Mouse (Mus musculus): ENCODE results near the gene Tgm3. TPM values are rescaled to one million over a fixed set of nuclear protein-coding genes. Genes with fewer than 3 reads are reported as not detected.

Gene Tgm3
- polyA plus RNA-seq, 1 experiment from 2014 or later: not detected

DNA sequence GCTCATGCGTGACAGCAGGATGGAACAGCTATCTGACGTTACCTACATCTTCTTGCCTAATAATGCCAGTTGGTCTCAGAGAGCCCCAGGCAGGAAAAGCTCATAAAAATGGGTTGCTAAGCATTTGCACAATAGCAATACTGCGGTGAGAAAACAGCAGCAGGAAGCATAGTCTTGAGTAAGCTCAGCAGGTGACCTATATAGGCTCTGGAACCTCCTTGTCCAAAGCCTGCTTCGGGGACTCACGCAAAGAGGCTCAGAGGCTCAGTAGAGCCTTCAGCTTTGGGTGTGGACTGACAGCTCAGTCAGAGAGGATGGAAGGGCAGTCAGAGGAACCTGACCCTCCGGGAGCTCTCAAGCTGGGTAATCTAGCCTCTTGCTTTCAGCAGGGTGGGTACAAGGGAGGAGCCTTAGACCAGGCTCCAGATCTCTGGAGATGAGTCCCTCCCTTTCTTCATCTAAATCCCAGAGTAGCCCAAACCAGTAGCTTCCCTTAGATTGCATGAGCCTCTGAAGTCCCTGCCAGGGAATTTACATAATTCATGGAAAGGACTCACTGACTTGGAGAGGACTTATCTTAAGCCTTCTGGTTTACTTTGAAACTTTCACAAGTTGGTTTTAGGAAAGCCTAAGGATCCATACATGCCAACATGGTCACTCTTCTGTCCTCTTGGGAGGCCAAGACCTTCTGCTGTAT lies 28.2 kb downstream of the Tgm3 start:
- Histone ChIP-seq H3K36me3 (ENCODE audit: control insufficient read depth, insufficient read depth, low read length) (no peaks in the 10 kb centered on the region), H3K9ac (ENCODE audit: low read depth, low read length) (no peak overlapping the region), H3K4me1 (ENCODE audit: control insufficient read depth, insufficient read depth, low read length) (no peaks in the 10 kb centered on the region), H3K4me3 (ENCODE audit: low read depth, low read length) (no peak overlapping the region), H3K4me2 (no peak overlapping the region), H3K9me3 (replicated peaks; ENCODE audit: control insufficient read depth, low read length) (no peaks in the 10 kb centered on the region), H3K27me3 (ENCODE audit: control insufficient read depth, insufficient read depth, low read length) (no peaks in the 10 kb centered on the region), H3K27ac (ENCODE audit: low read depth, low read length) (no peak overlapping the region)
- ATAC-seq (replicated peaks; ENCODE audit: insufficient number of reproducible peaks, low FRiP score, low TSS enrichment): no peak
- WGBS (ENCODE audit: insufficient replicate concordance): 76% methylated on average over 6 of the region's 6 CpGs

DNA sequence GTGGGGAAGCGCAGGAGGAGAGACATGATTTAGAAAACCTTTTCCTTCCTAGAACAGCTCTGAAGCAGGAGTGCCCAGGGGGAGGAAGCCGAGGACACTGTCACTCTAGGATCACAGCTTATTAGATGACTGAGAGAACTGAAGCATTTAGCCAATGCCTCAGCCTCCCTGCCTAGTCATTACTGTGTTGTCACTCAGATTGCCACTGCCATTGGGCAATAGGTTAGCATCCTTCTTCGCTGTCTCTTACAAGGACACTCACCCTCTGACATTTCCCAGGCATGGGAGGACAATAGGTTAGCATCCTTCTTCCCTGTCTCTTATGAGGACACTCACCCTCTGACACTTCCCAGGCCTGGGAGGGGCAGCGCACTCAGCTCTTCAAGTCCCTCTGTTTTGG lies 31.7 kb downstream of the Tgm3 start:
- H3K27ac ChIP-seq (ENCODE audit: low read depth, low read length): no peak overlapping the region
- no peak overlapping the region for H3K4me2 ChIP-seq
- H3K9me3 ChIP-seq (replicated peaks; ENCODE audit: control insufficient read depth, low read length): no peaks in the 10 kb centered on the region
- 0 out of 2 replicates have a peak, but pooled peaks cover 2% of the 10 kb centered on the region for H3K4me1 ChIP-seq (ENCODE audit: control insufficient read depth, insufficient read depth, low read length)
- no peak overlapping the region for H3K9ac ChIP-seq (ENCODE audit: low read depth, low read length)
- H3K27me3 ChIP-seq (ENCODE audit: control insufficient read depth, insufficient read depth, low read length): no peaks in the 10 kb centered on the region
- 76% methylated on average over 4 of the region's 4 CpGs for WGBS (ENCODE audit: insufficient replicate concordance)
- ATAC-seq (replicated peaks; ENCODE audit: insufficient number of reproducible peaks, low FRiP score, low TSS enrichment): no peak
- H3K4me3 ChIP-seq (ENCODE audit: low read depth, low read length): no peak overlapping the region
- H3K36me3 ChIP-seq (ENCODE audit: control insufficient read depth, insufficient read depth, low read length): no peaks in the 10 kb centered on the region

DNA sequence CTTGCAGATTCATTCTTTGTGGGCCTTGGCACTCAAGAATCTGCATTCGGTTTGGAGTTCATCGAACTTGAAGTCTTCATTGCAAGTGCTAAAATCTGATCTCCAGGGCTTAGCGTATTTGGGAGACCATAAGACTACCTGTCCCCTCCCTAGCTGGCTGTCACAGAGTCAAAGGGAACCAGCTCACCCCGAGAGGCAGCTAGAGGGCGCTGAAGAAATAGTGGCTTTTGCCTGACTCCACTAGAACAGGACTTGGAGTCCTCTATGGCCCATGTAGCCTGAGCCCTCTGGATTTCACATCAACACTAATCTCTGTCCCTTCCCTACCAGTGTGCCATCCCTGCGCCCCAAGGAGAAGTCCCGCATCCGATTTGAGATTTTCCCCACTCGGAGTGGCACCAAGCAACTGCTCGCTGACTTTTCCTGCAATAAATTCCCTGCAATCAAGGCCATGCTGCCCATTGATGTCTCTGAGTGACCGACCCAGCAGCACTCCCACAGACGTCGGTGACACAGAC lies 35.8 kb downstream of the Tgm3 start:
- Histone ChIP-seq H3K9ac (ENCODE audit: low read depth, low read length) (no peak overlapping the region), H3K9me3 (replicated peaks; ENCODE audit: control insufficient read depth, low read length) (no peaks in the 10 kb centered on the region), H3K4me2 (no peak overlapping the region), H3K4me3 (ENCODE audit: low read depth, low read length) (no peak overlapping the region), H3K4me1 (ENCODE audit: control insufficient read depth, insufficient read depth, low read length) (0 out of 2 replicates have a peak, but pooled peaks cover 2% of the 10 kb centered on the region), H3K27me3 (ENCODE audit: control insufficient read depth, insufficient read depth, low read length) (no peaks in the 10 kb centered on the region), H3K27ac (ENCODE audit: low read depth, low read length) (no peak overlapping the region), H3K36me3 (ENCODE audit: control insufficient read depth, insufficient read depth, low read length) (no peaks in the 10 kb centered on the region)
- ATAC-seq (replicated peaks; ENCODE audit: insufficient number of reproducible peaks, low FRiP score, low TSS enrichment): no peak
- WGBS (ENCODE audit: insufficient replicate concordance): 68% methylated on average over 13 of the region's 13 CpGs

DNA sequence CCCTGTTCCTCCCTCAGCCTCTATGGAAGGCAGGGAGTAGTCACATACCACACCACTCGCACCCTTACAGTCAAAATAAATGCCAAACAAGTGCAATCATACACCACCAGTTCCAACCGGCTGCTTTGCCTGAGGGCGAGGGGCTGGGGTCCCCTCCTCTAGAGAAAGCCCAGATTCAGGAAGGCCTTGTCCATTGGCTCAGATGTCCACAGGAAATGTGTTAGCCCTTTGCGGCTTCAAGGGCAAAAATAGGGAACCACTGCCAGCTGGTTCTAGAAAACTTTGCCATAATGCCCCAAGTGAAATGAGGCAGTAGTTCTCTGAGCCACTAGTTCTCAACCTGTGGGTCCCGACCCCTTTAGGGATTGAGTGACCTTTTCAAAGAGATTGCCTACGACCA lies 36.6 kb downstream of the Tgm3 start:
- Histone ChIP-seq H3K4me2 (no peak overlapping the region), H3K4me1 (ENCODE audit: control insufficient read depth, insufficient read depth, low read length) (0 out of 2 replicates have a peak, but pooled peaks cover 2% of the 10 kb centered on the region), H3K9ac (ENCODE audit: low read depth, low read length) (no peak overlapping the region), H3K27ac (ENCODE audit: low read depth, low read length) (no peak overlapping the region), H3K36me3 (ENCODE audit: control insufficient read depth, insufficient read depth, low read length) (no peaks in the 10 kb centered on the region), H3K9me3 (replicated peaks; ENCODE audit: control insufficient read depth, low read length) (no peaks in the 10 kb centered on the region), H3K4me3 (ENCODE audit: low read depth, low read length) (no peak overlapping the region), H3K27me3 (ENCODE audit: control insufficient read depth, insufficient read depth, low read length) (no peaks in the 10 kb centered on the region)
- WGBS (ENCODE audit: insufficient replicate concordance): 74% methylated on average over 6 of the region's 6 CpGs
- ATAC-seq (replicated peaks; ENCODE audit: insufficient number of reproducible peaks, low FRiP score, low TSS enrichment): no peak

DNA sequence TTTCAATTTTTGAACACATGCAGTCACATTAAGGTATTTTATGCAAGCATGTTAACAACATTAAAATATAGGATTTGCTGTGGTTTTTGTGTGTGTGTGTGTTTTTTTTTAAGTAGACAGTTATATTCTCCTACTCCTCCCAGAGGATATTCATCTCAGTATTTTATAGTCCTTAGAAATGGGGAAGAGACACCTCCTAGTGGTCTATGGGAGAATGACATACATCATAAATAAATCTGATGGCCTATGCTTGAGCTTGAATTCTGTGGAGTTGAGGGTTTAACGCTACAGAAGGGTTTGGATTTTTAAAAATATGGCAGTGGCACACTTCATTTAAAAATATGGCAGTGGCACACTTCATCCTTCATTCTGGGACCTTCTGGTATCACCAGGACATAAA lies 46.0 kb downstream of the Tgm3 start:
- no peaks in the 10 kb centered on the region for H3K4me1 ChIP-seq (ENCODE audit: control insufficient read depth, insufficient read depth, low read length)
- ATAC-seq (replicated peaks; ENCODE audit: insufficient number of reproducible peaks, low FRiP score, low TSS enrichment): no peak
- no peaks in the 10 kb centered on the region for H3K9me3 ChIP-seq (replicated peaks; ENCODE audit: control insufficient read depth, low read length)
- no peaks in the 10 kb centered on the region for H3K27me3 ChIP-seq (ENCODE audit: control insufficient read depth, insufficient read depth, low read length)
- H3K36me3 ChIP-seq (ENCODE audit: control insufficient read depth, insufficient read depth, low read length): no peaks in the 10 kb centered on the region
- no peak overlapping the region for H3K9ac ChIP-seq (ENCODE audit: low read depth, low read length)
- H3K27ac ChIP-seq (ENCODE audit: low read depth, low read length): no peak overlapping the region
- no peak overlapping the region for H3K4me3 ChIP-seq (ENCODE audit: low read depth, low read length)
- 64% methylated on average over 1 of the region's 1 CpGs for WGBS (ENCODE audit: insufficient replicate concordance)
- no peak overlapping the region for H3K4me2 ChIP-seq

DNA sequence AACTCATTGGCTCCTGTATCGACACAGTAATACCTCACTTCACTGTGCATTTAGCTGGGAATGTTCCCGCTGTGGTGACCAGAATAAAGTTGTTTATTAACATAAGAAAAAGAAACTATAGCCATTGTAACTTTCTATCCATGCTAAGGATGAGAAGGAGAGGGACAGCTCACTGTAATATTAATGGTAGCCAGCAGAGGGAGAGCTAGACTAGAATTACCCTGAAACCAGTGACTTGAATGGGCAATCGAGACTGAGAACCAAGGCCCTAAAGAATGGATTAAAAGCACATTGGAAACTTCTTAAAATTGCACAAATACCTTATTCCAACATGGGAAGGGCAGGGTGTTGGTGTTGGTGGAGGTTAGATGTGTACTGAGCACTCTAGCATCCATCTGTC lies 56.1 kb downstream of the Tgm3 start:
- no peaks in the 10 kb centered on the region for H3K4me1 ChIP-seq (ENCODE audit: control insufficient read depth, insufficient read depth, low read length)
- no peaks in the 10 kb centered on the region for H3K27me3 ChIP-seq (ENCODE audit: control insufficient read depth, insufficient read depth, low read length)
- no peak overlapping the region for H3K4me2 ChIP-seq
- no peak overlapping the region for H3K27ac ChIP-seq (ENCODE audit: low read depth, low read length)
- no peak overlapping the region for H3K9ac ChIP-seq (ENCODE audit: low read depth, low read length)
- no peak for ATAC-seq (replicated peaks; ENCODE audit: insufficient number of reproducible peaks, low FRiP score, low TSS enrichment)
- no peaks in the 10 kb centered on the region for H3K36me3 ChIP-seq (ENCODE audit: control insufficient read depth, insufficient read depth, low read length)
- no peaks in the 10 kb centered on the region for H3K9me3 ChIP-seq (replicated peaks; ENCODE audit: control insufficient read depth, low read length)
- WGBS (ENCODE audit: insufficient replicate concordance): 29% methylated on average over 3 of the region's 3 CpGs
- no peak overlapping the region for H3K4me3 ChIP-seq (ENCODE audit: low read depth, low read length)

DNA sequence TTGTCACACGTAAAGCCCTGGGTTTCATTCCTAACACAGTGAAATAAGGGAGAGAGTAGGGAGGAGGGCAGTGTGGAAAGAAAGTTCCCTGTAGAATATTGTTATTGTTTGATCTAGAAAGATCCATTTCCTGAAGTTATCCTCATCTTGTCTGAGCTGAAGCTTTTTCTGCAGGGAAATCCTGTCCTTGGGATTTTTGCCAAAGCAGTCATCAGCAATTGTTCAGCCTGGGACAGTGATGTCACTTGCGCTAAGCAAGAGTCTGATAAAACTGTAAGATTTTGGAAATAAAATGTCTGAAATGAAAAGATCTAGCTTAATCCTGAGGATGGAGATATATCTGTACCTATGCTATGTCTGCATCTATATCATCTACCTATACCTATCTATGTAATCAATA lies 58.2 kb downstream of the Tgm3 start:
- Histone ChIP-seq H3K9me3 (replicated peaks; ENCODE audit: control insufficient read depth, low read length) (no peaks in the 10 kb centered on the region), H3K4me3 (ENCODE audit: low read depth, low read length) (no peak overlapping the region), H3K36me3 (ENCODE audit: control insufficient read depth, insufficient read depth, low read length) (no peaks in the 10 kb centered on the region), H3K9ac (ENCODE audit: low read depth, low read length) (no peak overlapping the region), H3K4me2 (no peak overlapping the region), H3K4me1 (ENCODE audit: control insufficient read depth, insufficient read depth, low read length) (no peaks in the 10 kb centered on the region), H3K27me3 (ENCODE audit: control insufficient read depth, insufficient read depth, low read length) (no peaks in the 10 kb centered on the region), H3K27ac (ENCODE audit: low read depth, low read length) (no peak overlapping the region)
- no peak for ATAC-seq (replicated peaks; ENCODE audit: insufficient number of reproducible peaks, low FRiP score, low TSS enrichment)
- WGBS (ENCODE audit: insufficient replicate concordance): 73% methylated on average over 2 of the region's 2 CpGs

Measured in heart, embryonic 11.5 days (tissue).